Mouse (Mus musculus) testis, postnatal 14 days (tissue): ENCODE results near the gene Rnf217.

Source experiments
- DNase-seq: peaks from one replicate; pipeline ENCODE4 v3.0.0; 2021; ENCODE audit warnings: low spot score

Rnf217 gene

GRCm38 (mm10) chr10:31495826-31496225 lies 113.2 kb downstream of the Rnf217 start:
- no peak for DNase-seq

GRCm38 (mm10) chr10:31494296-31494695 lies 114.7 kb downstream of the Rnf217 start:
- DNase-seq, result no peak

- no peak for DNase-seq
These were observed 141.7 kb downstream of the Rnf217 start for GRCm38 (mm10) chr10:31467043-31467898.

DNA sequence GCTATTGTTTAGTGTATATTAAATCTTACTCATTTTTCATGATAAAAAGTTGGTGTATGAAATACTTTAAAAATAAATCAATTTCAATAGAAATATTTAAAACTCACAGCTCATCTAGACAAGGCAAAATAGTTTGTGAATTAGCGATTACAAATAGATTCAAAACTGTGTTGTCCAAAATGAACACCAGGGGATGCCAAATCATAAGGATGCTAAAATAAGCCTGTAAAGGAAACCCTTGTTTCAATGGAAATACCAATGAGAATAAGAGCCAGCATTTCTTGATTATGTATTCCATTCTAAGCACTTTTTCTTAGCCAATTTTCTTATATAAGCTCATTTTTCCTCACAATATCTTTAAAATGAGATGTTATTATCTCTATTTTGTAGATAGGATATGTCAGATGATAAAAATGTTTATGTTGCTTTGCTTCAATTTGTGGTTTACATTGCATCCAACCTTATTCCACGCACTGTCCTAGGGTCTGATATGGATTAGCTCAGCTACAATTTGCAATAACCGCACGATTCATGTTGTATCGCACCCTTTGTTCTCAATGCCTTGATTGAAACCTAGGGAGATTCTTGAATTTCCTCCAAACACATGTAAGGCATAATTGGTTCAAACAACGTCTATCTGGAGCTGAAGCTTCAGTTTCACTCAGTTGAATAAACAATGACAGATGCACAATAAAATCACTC lies 143.0 kb downstream of the Rnf217 start:
- no peak for DNase-seq

- DNase-seq, result no peak
These were observed 143.6 kb downstream of the Rnf217 start for GRCm38 (mm10) chr10:31465424-31465823.

GRCm38 (mm10) chr10:31463044-31463443 lies 145.9 kb downstream of the Rnf217 start:
- no peak for DNase-seq

- DNase-seq, result no peak
These were observed 152.2 kb downstream of the Rnf217 start for GRCm38 (mm10) chr10:31456806-31457205.

DNA sequence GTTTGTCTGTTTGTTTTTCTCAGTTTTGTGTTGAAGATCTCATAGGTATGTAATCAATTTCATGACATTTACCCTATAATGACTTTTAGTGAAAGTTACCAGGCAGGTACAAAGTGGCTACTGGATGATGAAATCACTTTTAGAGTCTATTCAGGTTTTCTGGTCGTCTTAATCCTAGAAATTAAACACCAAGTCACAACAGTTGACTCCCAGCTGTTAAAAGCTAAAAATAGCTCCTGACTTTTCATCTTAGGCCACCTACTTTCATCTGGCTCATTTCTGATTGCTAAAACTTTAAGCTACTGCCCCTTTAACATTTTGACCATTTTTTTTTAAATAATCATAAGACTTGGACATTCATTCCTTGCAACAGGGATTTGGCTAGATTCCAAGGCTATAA lies 161.9 kb downstream of the Rnf217 start:
- DNase-seq, result no peak

- peak; percentile 87 for DNase-seq
These were observed 163.5 kb downstream of the Rnf217 start, which contains the start of gene Tpd52l1 for GRCm38 (mm10) chr10:31445291-31446124. Gene Tpd52l1, minus strand, starts transcription at chr10:31445958.

- DNase-seq, result peak; percentile 65
These were observed 164.8 kb downstream of the Rnf217 start for GRCm38 (mm10) chr10:31444206-31444605.
